Mouse (Mus musculus) activated CD4-positive, CD25-positive, alpha-beta regulatory T cell (primary cell): ENCODE data around the gene Gm5936. TPM values are rescaled to one million over a fixed set of nuclear protein-coding genes. Genes with fewer than 3 reads are reported as not detected.

Experiments
- polyA plus RNA-seq, 2 experiments: library from polyadenylated mRNA; unstranded; fragments of 100-300 nt; shearing (Covaris generic); gene quantifications; one replicate each; pipeline ENCODE4 v1.2.1; 2017

Gm5936 gene
- not detected for polyA plus RNA-seq

GRCm38 (mm10) chrX:74836842-74837522 lies at the start of gene Gm5936:
TSS of gene Gm5936 (plus strand) at chrX:74837196.

Other genes with a start within 250 kb of the Gm5936 start
- gene Olfr1325, start 244.5 kb upstream of the Gm5936 start, polyA plus RNA-seq: not detected
- gene Gm5640, start 191.6 kb upstream of the Gm5936 start, polyA plus RNA-seq: not detected
- gene Gm6890, start 96.3 kb upstream of the Gm5936 start, polyA plus RNA-seq: not detected
- gene Gab3, start 248.3 kb downstream of the Gm5936 start, polyA plus RNA-seq: 10 to 100 TPM in 1 of 2 experiments, 1 to 10 TPM in 1; 7.2 to 14.5 TPM